Mouse (Mus musculus) G1E (cell line): ENCODE measurements around the gene Trpm8. TPM values are rescaled to one million over a fixed set of nuclear protein-coding genes. Genes with fewer than 3 reads are reported as not detected.

Source experiments
- ATAC-seq: 2 replicates; pipeline ENCODE4 v1.8.0; 2016; ENCODE audit warnings: mild to moderate bottlenecking; ENCODE audit not compliant: insufficient number of reproducible peaks, poor library complexity, low FRiP score, severe bottlenecking; ENCODE audit errors: extremely low read depth
- DNase-seq: peaks from one replicate; pipeline ENCODE4 v3.0.0; 2012; ENCODE audit warnings: low spot score
- H3K27me3 ChIP-seq: 2 replicates; pipeline ENCODE4 v1.6.1; 2012; ENCODE audit warnings: mild to moderate bottlenecking, low read length, inconsistent platforms; ENCODE audit not compliant: insufficient read depth
- H3K36me3 ChIP-seq: replicated peaks from 2 replicates; pipeline ENCODE3; 2012; ENCODE audit warnings: mild to moderate bottlenecking, inconsistent platforms
- H3K4me1 ChIP-seq: 2 replicates; pipeline ENCODE4 v1.6.1; 2012; ENCODE audit warnings: low read depth, low read length, inconsistent platforms, mixed read lengths; ENCODE audit not compliant: insufficient read depth
- H3K4me3 ChIP-seq: 2 replicates; pipeline ENCODE4 v1.5.1; 2012; ENCODE audit warnings: low read depth, mild to moderate bottlenecking, inconsistent platforms, low read length, moderate library complexity, mixed read lengths
- H3K9me3 ChIP-seq: replicated peaks from 2 replicates; pipeline ENCODE4 v1.6.1; 2012; ENCODE audit warnings: inconsistent platforms
- CTCF ChIP-seq: IDR thresholded peaks from 2 replicates; pipeline ENCODE4 v1.5.1; 2012; ENCODE audit warnings: low read depth, low read length, inconsistent platforms, mixed read lengths
- GATA1 ChIP-seq: IDR thresholded peaks from 2 replicates; pipeline ENCODE4 v1.6.1; 2012; ENCODE audit warnings: borderline replicate concordance, low read length, inconsistent platforms, mixed read lengths
- GATA2 ChIP-seq: IDR thresholded peaks from 2 replicates; pipeline ENCODE4 v1.6.1; 2012; ENCODE audit warnings: low read depth, low read length, inconsistent platforms, borderline replicate concordance
- POLR2AphosphoS5 ChIP-seq: IDR thresholded peaks from 2 replicates; pipeline ENCODE4 v1.6.1; 2012; ENCODE audit warnings: low read depth, low read length, inconsistent platforms; ENCODE audit not compliant: insufficient replicate concordance
- TAL1 ChIP-seq: conservative IDR thresholded peaks from 2 replicates; pipeline ENCODE4 v1.6.1; 2012; ENCODE audit warnings: low read depth, low read length, inconsistent platforms, mixed read lengths
- polyA plus RNA-seq: library from polyadenylated mRNA; stranded (reverse); fragments of >175 nt; gene quantifications from 2 replicates; pipeline ENCODE4 v1.2.3, GENCODE M21; 2012
- total RNA-seq, 2 experiments: library from RNA; stranded (forward) in 1 of 2; stranded (reverse) in 1 of 2; fragments of 200-1000 nt in 1 of 2; fragments of >200 nt in 1 of 2; fragmentation: Nextera tagmentation in 1 of 2; gene quantifications; 2 replicates each; pipeline ENCODE4 v1.2.3; 2014 to 2017

Trpm8 gene
- total and polyA plus RNA-seq, 3 experiments, result not detected

GRCm38 (mm10) chr1:88243861-88244260 lies 33.6 kb upstream of the Trpm8 start:
- H3K36me3 ChIP-seq, result no peaks in the 10 kb centered on the region
- peaks cover 9% of the 10 kb centered on the region for H3K27me3 ChIP-seq
- peaks cover 2% of the 10 kb centered on the region; the same call in 1 of the 2 replicates for H3K9me3 ChIP-seq
- DNase-seq, result no peak
- no peak overlapping the region for H3K4me3 ChIP-seq
- no peak for ATAC-seq
- H3K4me1 ChIP-seq, result no peaks in the 10 kb centered on the region
- TF ChIP-seq POLR2AphosphoS5, result no peak
- TF ChIP-seq GATA1, result no peak
- no peak for TF ChIP-seq TAL1
- no peak for TF ChIP-seq CTCF
- no peak for TF ChIP-seq GATA2

- peaks cover 2% of the 10 kb centered on the region; the same call in 1 of the 2 replicates for H3K9me3 ChIP-seq
- H3K36me3 ChIP-seq, result no peaks in the 10 kb centered on the region
- DNase-seq (no peak), ATAC-seq (no peak)
- no peaks in the 10 kb centered on the region for H3K4me1 ChIP-seq
- H3K27me3 ChIP-seq, result peaks cover 17% of the 10 kb centered on the region
- H3K4me3 ChIP-seq, result no peak overlapping the region
- TF ChIP-seq GATA2 (no peak), TAL1 (no peak), CTCF (no peak), POLR2AphosphoS5 (no peak), GATA1 (no peak)
Observed at GRCm38 (mm10) chr1:88245881-88246280, 31.6 kb upstream of the Trpm8 start.

- DNase-seq, result no peak
- no peak for TF ChIP-seq TAL1
- Histone ChIP-seq H3K27me3 (peaks cover 22% of the 10 kb centered on the region), H3K9me3 (peaks cover 2% of the 10 kb centered on the region; the same call in 1 of the 2 replicates), H3K4me3 (no peak overlapping the region), H3K4me1 (no peaks in the 10 kb centered on the region), H3K36me3 (no peaks in the 10 kb centered on the region)
- ATAC-seq, result no peak
Observed at GRCm38 (mm10) chr1:88246386-88246785, 31.1 kb upstream of the Trpm8 start.

GRCm38 (mm10) chr1:88247660-88248059 lies 29.8 kb upstream of the Trpm8 start:
- no peak for DNase-seq
- Histone ChIP-seq H3K36me3 (no peaks in the 10 kb centered on the region), H3K27me3 (peaks cover 28% of the 10 kb centered on the region), H3K4me1 (no peaks in the 10 kb centered on the region), H3K4me3 (no peak overlapping the region), H3K9me3 (peaks cover 2% of the 10 kb centered on the region; the same call in 1 of the 2 replicates)
- TF ChIP-seq TAL1 (no peak), POLR2AphosphoS5 (no peak), CTCF (no peak), GATA1 (no peak), GATA2 (no peak)
- ATAC-seq, result no peak

- H3K4me3 ChIP-seq, result no peak overlapping the region
- H3K27me3 ChIP-seq, result peaks cover 30% of the 10 kb centered on the region
- no peaks in the 10 kb centered on the region for H3K4me1 ChIP-seq
- ATAC-seq, result no peak
- peaks cover 2% of the 10 kb centered on the region; the same call in 1 of the 2 replicates for H3K9me3 ChIP-seq
- no peaks in the 10 kb centered on the region for H3K36me3 ChIP-seq
- TF ChIP-seq POLR2AphosphoS5 (no peak), GATA2 (no peak), CTCF (no peak), TAL1 (no peak), GATA1 (no peak)
- no peak for DNase-seq
Observed at GRCm38 (mm10) chr1:88248658-88249057, 28.8 kb upstream of the Trpm8 start.

GRCm38 (mm10) chr1:88249596-88249995 lies 27.9 kb upstream of the Trpm8 start:
- peaks cover 30% of the 10 kb centered on the region for H3K27me3 ChIP-seq
- H3K4me3 ChIP-seq, result no peak overlapping the region
- H3K4me1 ChIP-seq, result peaks cover under 1% of the 10 kb centered on the region; the same call in 1 of the 2 replicates
- TF ChIP-seq CTCF, result no peak
- no peak for TF ChIP-seq POLR2AphosphoS5
- TF ChIP-seq GATA2, result no peak
- no peak for TF ChIP-seq TAL1
- no peak for TF ChIP-seq GATA1
- ATAC-seq, result no peak
- no peaks in the 10 kb centered on the region for H3K36me3 ChIP-seq
- no peaks in the 10 kb centered on the region for H3K9me3 ChIP-seq
- no peak for DNase-seq

GRCm38 (mm10) chr1:88250023-88250422 lies 27.4 kb upstream of the Trpm8 start:
- no peaks in the 10 kb centered on the region for H3K36me3 ChIP-seq
- peaks cover 34% of the 10 kb centered on the region for H3K27me3 ChIP-seq
- no peak for DNase-seq
- no peak overlapping the region for H3K4me3 ChIP-seq
- H3K9me3 ChIP-seq, result no peaks in the 10 kb centered on the region
- no peak for TF ChIP-seq TAL1
- no peak for TF ChIP-seq CTCF
- no peak for TF ChIP-seq POLR2AphosphoS5
- no peak for TF ChIP-seq GATA1
- TF ChIP-seq GATA2, result no peak
- peaks cover 4% of the 10 kb centered on the region for H3K4me1 ChIP-seq
- ATAC-seq, result no peak
